Mouse (Mus musculus) ovary, postnatal 36 days (tissue): Measurements from ENCODE around the gene Cbfa2t2.
"Not testable (repeated sequence)": the region's sequence is repeated elsewhere in the genome, so short reads cannot be mapped to it uniquely, and the experiment has no call there.

ENCODE experiments used
- DNase-seq: peaks from one replicate; pipeline ENCODE4 v3.0.0; 2022; ENCODE audit warnings: low spot score, mixed read lengths

Gene Cbfa2t2

GRCm38 (mm10) chr2:154474251-154475061 is 38.2 kb downstream of the Cbfa2t2 start:
- no peak for DNase-seq

- DNase-seq = no peak
Measured at GRCm38 (mm10) chr2:154475062-154475349, 38.7 kb downstream of the Cbfa2t2 start.

GRCm38 (mm10) chr2:154475861-154476260 is 39.6 kb downstream of the Cbfa2t2 start:
- DNase-seq = no peak

GRCm38 (mm10) chr2:154477028-154477427 is 40.7 kb downstream of the Cbfa2t2 start:
- no peak for DNase-seq

- DNase-seq = no peak
Measured at GRCm38 (mm10) chr2:154491788-154492187, 55.5 kb downstream of the Cbfa2t2 start.

- not testable (repeated sequence) for DNase-seq
Measured at GRCm38 (mm10) chr2:154493559-154493958, 57.3 kb downstream of the Cbfa2t2 start.

GRCm38 (mm10) chr2:154495021-154495420 is 58.7 kb downstream of the Cbfa2t2 start:
- DNase-seq = no peak

GRCm38 (mm10) chr2:154498571-154498970 is 62.3 kb downstream of the Cbfa2t2 start:
- no peak for DNase-seq

GRCm38 (mm10) chr2:154499717-154500247 is 63.5 kb downstream of the Cbfa2t2 start:
- no peak for DNase-seq

- DNase-seq = no peak
Measured at GRCm38 (mm10) chr2:154500758-154501157, 64.5 kb downstream of the Cbfa2t2 start.

GRCm38 (mm10) chr2:154507076-154507475 is 70.8 kb downstream of the Cbfa2t2 start:
- no peak for DNase-seq

GRCm38 (mm10) chr2:154507566-154508283 is 71.4 kb downstream of the Cbfa2t2 start:
- no peak for DNase-seq

- no peak for DNase-seq
Measured at GRCm38 (mm10) chr2:154508450-154508849, 72.2 kb downstream of the Cbfa2t2 start.

- DNase-seq = no peak
Measured at GRCm38 (mm10) chr2:154510141-154510540, 73.9 kb downstream of the Cbfa2t2 start.

- DNase-seq = no peak
Measured at GRCm38 (mm10) chr2:154516944-154517343, 80.7 kb downstream of the Cbfa2t2 start.

GRCm38 (mm10) chr2:154517424-154517823 is 81.1 kb downstream of the Cbfa2t2 start:
- DNase-seq = no peak

- DNase-seq = no peak
Measured at GRCm38 (mm10) chr2:154521449-154521848, 85.2 kb downstream of the Cbfa2t2 start.

GRCm38 (mm10) chr2:154522334-154522733 is 86.1 kb downstream of the Cbfa2t2 start:
- DNase-seq = no peak

- DNase-seq = no peak
Measured at GRCm38 (mm10) chr2:154525285-154525684, 89.0 kb downstream of the Cbfa2t2 start.

GRCm38 (mm10) chr2:154526531-154526930 is 90.2 kb downstream of the Cbfa2t2 start:
- no peak for DNase-seq

- DNase-seq = no peak
Measured at GRCm38 (mm10) chr2:154532888-154533287, 96.6 kb downstream of the Cbfa2t2 start.

GRCm38 (mm10) chr2:154534704-154535270 is 98.5 kb downstream of the Cbfa2t2 start:
- no peak for DNase-seq

GRCm38 (mm10) chr2:154538310-154538709 is 102.0 kb downstream of the Cbfa2t2 start:
- DNase-seq = no peak
